Mouse (Mus musculus): ENCODE measurements around the gene Sec24a. TPM values are rescaled to one million over a fixed set of nuclear protein-coding genes. Genes with fewer than 3 reads are reported as not detected.
"Not testable (repeated sequence)": the region's sequence is repeated elsewhere in the genome, so short reads cannot be mapped to it uniquely, and the experiment has no call there.

Sec24a gene
- polyA plus RNA-seq, 1 experiment from 2014 or later = 11.0 TPM

GRCm38 (mm10) chr11:51782721-51783120, 19.3 kb upstream of the Sec24a start:
- no peak for ATAC-seq
- no peak overlapping the region for H3K4me3 ChIP-seq
- no peaks in the 10 kb centered on the region for H3K9me3 ChIP-seq (replicated peaks)
- no peaks in the 10 kb centered on the region for H3K4me1 ChIP-seq
- H3K9ac ChIP-seq = no peak overlapping the region; the same call in 1 of the 2 replicates
- no peak overlapping the region for H3K27ac ChIP-seq
- no peaks in the 10 kb centered on the region for H3K27me3 ChIP-seq
- peaks cover 66% of the 10 kb centered on the region for H3K36me3 ChIP-seq (ENCODE audit: poor library complexity, severe bottlenecking)
- H3K4me2 ChIP-seq = no peak overlapping the region
- 94% methylated on average over 6 of the region's 6 CpGs for WGBS

GRCm38 (mm10) chr11:51780773-51781267, 17.4 kb upstream of the Sec24a start:
- no peak overlapping the region for H3K9ac ChIP-seq
- no peak overlapping the region for H3K27ac ChIP-seq
- no peak overlapping the region for H3K4me2 ChIP-seq
- no peak for ATAC-seq
- no peaks in the 10 kb centered on the region for H3K4me1 ChIP-seq
- H3K9me3 ChIP-seq (replicated peaks) = no peaks in the 10 kb centered on the region
- H3K36me3 ChIP-seq (ENCODE audit: poor library complexity, severe bottlenecking) = peaks cover 50% of the 10 kb centered on the region
- WGBS = 95% methylated on average over 9 of the region's 9 CpGs
- no peak overlapping the region for H3K4me3 ChIP-seq
- H3K27me3 ChIP-seq = no peaks in the 10 kb centered on the region

- H3K36me3 ChIP-seq (ENCODE audit: poor library complexity, severe bottlenecking) = peaks cover 29% of the 10 kb centered on the region
- no peaks in the 10 kb centered on the region for H3K27me3 ChIP-seq
- no peak for ATAC-seq
- no peak overlapping the region for H3K9ac ChIP-seq
- WGBS = 90% methylated on average over 5 of the region's 5 CpGs
- H3K4me3 ChIP-seq = no peak overlapping the region
- H3K4me2 ChIP-seq = no peak overlapping the region
- H3K4me1 ChIP-seq = no peaks in the 10 kb centered on the region
- no peaks in the 10 kb centered on the region for H3K9me3 ChIP-seq (replicated peaks)
- H3K27ac ChIP-seq = no peak overlapping the region
Measured at GRCm38 (mm10) chr11:51777478-51777877, 14.0 kb upstream of the Sec24a start.

- H3K9me3 ChIP-seq (replicated peaks) = no peaks in the 10 kb centered on the region
- no peak for ATAC-seq
- peaks cover 10% of the 10 kb centered on the region for H3K36me3 ChIP-seq (ENCODE audit: poor library complexity, severe bottlenecking)
- H3K27ac ChIP-seq = no peak overlapping the region
- no peaks in the 10 kb centered on the region for H3K27me3 ChIP-seq
- H3K4me3 ChIP-seq = no peak overlapping the region
- H3K9ac ChIP-seq = no peak overlapping the region
- 91% methylated on average over 3 of the region's 3 CpGs for WGBS
- no peak overlapping the region for H3K4me2 ChIP-seq
- no peaks in the 10 kb centered on the region for H3K4me1 ChIP-seq
Measured at GRCm38 (mm10) chr11:51775507-51775906, 12.1 kb upstream of the Sec24a start.

GRCm38 (mm10) chr11:51768296-51768695, 4.9 kb upstream of the Sec24a start:
- 85% methylated on average over 5 of the region's 5 CpGs for WGBS
- H3K36me3 ChIP-seq (ENCODE audit: poor library complexity, severe bottlenecking) = no peaks in the 10 kb centered on the region; the same call in 1 of the 2 replicates
- H3K27ac ChIP-seq = no peak overlapping the region
- peaks cover 8% of the 10 kb centered on the region for H3K4me1 ChIP-seq
- H3K4me3 ChIP-seq = no peak overlapping the region
- no peak overlapping the region for H3K4me2 ChIP-seq
- no peak for ATAC-seq
- H3K9ac ChIP-seq = no peak overlapping the region
- no peaks in the 10 kb centered on the region for H3K9me3 ChIP-seq (replicated peaks)
- no peaks in the 10 kb centered on the region for H3K27me3 ChIP-seq

- Histone ChIP-seq H3K9ac (no peak overlapping the region), H3K27ac (no peak overlapping the region), H3K9me3 (replicated peaks) (no peaks in the 10 kb centered on the region), H3K4me2 (no peak overlapping the region), H3K4me1 (peaks cover 8% of the 10 kb centered on the region), H3K36me3 (ENCODE audit: poor library complexity, severe bottlenecking) (no peaks in the 10 kb centered on the region; the same call in 1 of the 2 replicates), H3K4me3 (no peak overlapping the region), H3K27me3 (no peaks in the 10 kb centered on the region)
- 88% methylated on average over 8 of the region's 8 CpGs for WGBS
- ATAC-seq = no peak
Measured at GRCm38 (mm10) chr11:51767579-51768220, 4.3 kb upstream of the Sec24a start.

GRCm38 (mm10) chr11:51764816-51765215, 1.4 kb upstream of the Sec24a start:
- 84% methylated on average over 4 of the region's 4 CpGs for WGBS
- ATAC-seq = no peak
- no peak overlapping the region for H3K27ac ChIP-seq
- no peaks in the 10 kb centered on the region; the same call in 1 of the 2 replicates for H3K36me3 ChIP-seq (ENCODE audit: poor library complexity, severe bottlenecking)
- peak overlapping the region; percentile 93 for H3K4me2 ChIP-seq
- no peak overlapping the region for H3K9ac ChIP-seq
- H3K4me1 ChIP-seq = peaks cover 8% of the 10 kb centered on the region
- no peaks in the 10 kb centered on the region for H3K9me3 ChIP-seq (replicated peaks)
- H3K4me3 ChIP-seq = peak overlapping the region; percentile 91; the same call in 1 of the 2 replicates
- peaks cover 18% of the 10 kb centered on the region for H3K27me3 ChIP-seq

- Histone ChIP-seq H3K4me3 (peak overlapping the region; percentile 91), H3K9me3 (replicated peaks) (no peaks in the 10 kb centered on the region), H3K4me2 (peak overlapping the region; percentile 93), H3K4me1 (peaks cover 8% of the 10 kb centered on the region), H3K27ac (no peak overlapping the region), H3K9ac (peak overlapping the region; percentile 91), H3K27me3 (peaks cover 21% of the 10 kb centered on the region), H3K36me3 (ENCODE audit: poor library complexity, severe bottlenecking) (no peaks in the 10 kb centered on the region)
- 7% methylated on average over 13 of the region's 13 CpGs for WGBS
- ATAC-seq = no peak
Measured at GRCm38 (mm10) chr11:51763955-51764354, 521 bp upstream of the Sec24a start.

GRCm38 (mm10) chr11:51761241-51761640, 2.2 kb downstream of the Sec24a start:
- H3K4me3 ChIP-seq = no peak overlapping the region
- H3K4me2 ChIP-seq = no peak overlapping the region
- peaks cover 13% of the 10 kb centered on the region for H3K4me1 ChIP-seq
- no peak overlapping the region for H3K27ac ChIP-seq
- WGBS = 73% methylated on average over 5 of the region's 5 CpGs
- no peak overlapping the region for H3K9ac ChIP-seq
- H3K27me3 ChIP-seq = peaks cover 21% of the 10 kb centered on the region
- H3K9me3 ChIP-seq (replicated peaks) = no peaks in the 10 kb centered on the region
- H3K36me3 ChIP-seq (ENCODE audit: poor library complexity, severe bottlenecking) = no peaks in the 10 kb centered on the region
- ATAC-seq = no peak

GRCm38 (mm10) chr11:51759941-51760657, 3.3 kb downstream of the Sec24a start:
- no peak for ATAC-seq
- H3K4me1 ChIP-seq = peaks cover 21% of the 10 kb centered on the region
- H3K4me2 ChIP-seq = no peak overlapping the region
- no peaks in the 10 kb centered on the region for H3K9me3 ChIP-seq (replicated peaks)
- H3K36me3 ChIP-seq (ENCODE audit: poor library complexity, severe bottlenecking) = no peaks in the 10 kb centered on the region
- peaks cover 21% of the 10 kb centered on the region for H3K27me3 ChIP-seq
- no peak overlapping the region for H3K27ac ChIP-seq
- H3K9ac ChIP-seq = no peak overlapping the region
- H3K4me3 ChIP-seq = no peak overlapping the region
- 87% methylated on average over 6 of the region's 6 CpGs for WGBS

- 91% methylated on average over 2 of the region's 2 CpGs for WGBS
- ATAC-seq = no peak
Measured at GRCm38 (mm10) chr11:51759251-51759650, 4.2 kb downstream of the Sec24a start.

GRCm38 (mm10) chr11:51758207-51758606, 5.2 kb downstream of the Sec24a start:
- H3K9me3 ChIP-seq (replicated peaks); H3K9ac ChIP-seq; H3K36me3 ChIP-seq (ENCODE audit: poor library complexity, severe bottlenecking); H3K27ac ChIP-seq; H3K4me3 ChIP-seq; H3K4me2 ChIP-seq; ATAC-seq: not testable (repeated sequence)
- H3K4me1 ChIP-seq = peaks cover 21% of the 10 kb centered on the region
- peaks cover 21% of the 10 kb centered on the region for H3K27me3 ChIP-seq
- 84% methylated on average over 5 of the region's 5 CpGs for WGBS

More at GRCm38 (mm10) chr11:51759251-51759650, 4.2 kb downstream of the Sec24a start:
- no peak overlapping the region for H3K27ac ChIP-seq
- H3K4me1 ChIP-seq = peaks cover 22% of the 10 kb centered on the region
- H3K4me2 ChIP-seq = no peak overlapping the region
- no peaks in the 10 kb centered on the region for H3K9me3 ChIP-seq (replicated peaks)
- peaks cover 21% of the 10 kb centered on the region for H3K27me3 ChIP-seq
- no peaks in the 10 kb centered on the region for H3K36me3 ChIP-seq (ENCODE audit: poor library complexity, severe bottlenecking)
- H3K9ac ChIP-seq = no peak overlapping the region
- H3K4me3 ChIP-seq = no peak overlapping the region
